Mouse (Mus musculus) G1E (cell line): ENCODE data around the gene Cps1. TPM values are rescaled to one million over a fixed set of nuclear protein-coding genes. Genes with fewer than 3 reads are reported as not detected.

Source experiments
- ATAC-seq: 2 replicates; pipeline ENCODE4 v1.8.0; 2016; ENCODE audit warnings: mild to moderate bottlenecking; ENCODE audit not compliant: insufficient number of reproducible peaks, poor library complexity, low FRiP score, severe bottlenecking; ENCODE audit errors: extremely low read depth
- DNase-seq: peaks from one replicate; pipeline ENCODE4 v3.0.0; 2012; ENCODE audit warnings: low spot score
- H3K27me3 ChIP-seq: 2 replicates; pipeline ENCODE4 v1.6.1; 2012; ENCODE audit warnings: mild to moderate bottlenecking, low read length, inconsistent platforms; ENCODE audit not compliant: insufficient read depth
- H3K36me3 ChIP-seq: replicated peaks from 2 replicates; pipeline ENCODE3; 2012; ENCODE audit warnings: mild to moderate bottlenecking, inconsistent platforms
- H3K4me1 ChIP-seq: 2 replicates; pipeline ENCODE4 v1.6.1; 2012; ENCODE audit warnings: low read depth, low read length, inconsistent platforms, mixed read lengths; ENCODE audit not compliant: insufficient read depth
- H3K4me3 ChIP-seq: 2 replicates; pipeline ENCODE4 v1.5.1; 2012; ENCODE audit warnings: low read depth, mild to moderate bottlenecking, inconsistent platforms, low read length, moderate library complexity, mixed read lengths
- H3K9me3 ChIP-seq: replicated peaks from 2 replicates; pipeline ENCODE4 v1.6.1; 2012; ENCODE audit warnings: inconsistent platforms
- CTCF ChIP-seq: IDR thresholded peaks from 2 replicates; pipeline ENCODE4 v1.5.1; 2012; ENCODE audit warnings: low read depth, low read length, inconsistent platforms, mixed read lengths
- GATA1 ChIP-seq: IDR thresholded peaks from 2 replicates; pipeline ENCODE4 v1.6.1; 2012; ENCODE audit warnings: borderline replicate concordance, low read length, inconsistent platforms, mixed read lengths
- GATA2 ChIP-seq: IDR thresholded peaks from 2 replicates; pipeline ENCODE4 v1.6.1; 2012; ENCODE audit warnings: low read depth, low read length, inconsistent platforms, borderline replicate concordance
- POLR2AphosphoS5 ChIP-seq: IDR thresholded peaks from 2 replicates; pipeline ENCODE4 v1.6.1; 2012; ENCODE audit warnings: low read depth, low read length, inconsistent platforms; ENCODE audit not compliant: insufficient replicate concordance
- TAL1 ChIP-seq: conservative IDR thresholded peaks from 2 replicates; pipeline ENCODE4 v1.6.1; 2012; ENCODE audit warnings: low read depth, low read length, inconsistent platforms, mixed read lengths
- polyA plus RNA-seq: library from polyadenylated mRNA; stranded (reverse); fragments of >175 nt; gene quantifications from 2 replicates; pipeline ENCODE4 v1.2.3, GENCODE M21; 2012
- total RNA-seq, 2 experiments: library from RNA; stranded (forward) in 1 of 2; stranded (reverse) in 1 of 2; fragments of 200-1000 nt in 1 of 2; fragments of >200 nt in 1 of 2; fragmentation: Nextera tagmentation in 1 of 2; gene quantifications; 2 replicates each; pipeline ENCODE4 v1.2.3; 2014 to 2017

The Cps1 gene
- total and polyA plus RNA-seq, 3 experiments, result not detected

GRCm38 (mm10) chr1:67238941-67239340 lies 116.1 kb downstream of the Cps1 start:
- no peaks in the 10 kb centered on the region for H3K36me3 ChIP-seq

GRCm38 (mm10) chr1:67265222-67265621 lies 142.4 kb downstream of the Cps1 start:
- H3K36me3 ChIP-seq, result no peaks in the 10 kb centered on the region
- TF ChIP-seq TAL1 (no peak), POLR2AphosphoS5 (no peak), CTCF (no peak)
- ATAC-seq, result no peak
- DNase-seq, result no peak
- H3K27me3 ChIP-seq, result no peaks in the 10 kb centered on the region
- H3K4me3 ChIP-seq, result no peak overlapping the region
- no peaks in the 10 kb centered on the region for H3K9me3 ChIP-seq
- H3K4me1 ChIP-seq, result no peaks in the 10 kb centered on the region

More at GRCm38 (mm10) chr1:67238941-67239340, 116.1 kb downstream of the Cps1 start:
- DNase-seq, result no peak
- Histone ChIP-seq H3K9me3 (0 out of 2 replicates have a peak, but pooled peaks cover 1% of the 10 kb centered on the region), H3K4me3 (no peak overlapping the region), H3K4me1 (no peaks in the 10 kb centered on the region), H3K27me3 (no peaks in the 10 kb centered on the region)
- TF ChIP-seq GATA1 (no peak), GATA2 (no peak), POLR2AphosphoS5 (no peak), TAL1 (no peak), CTCF (no peak)
- no peak for ATAC-seq

GRCm38 (mm10) chr1:67267972-67268371 lies 145.1 kb downstream of the Cps1 start:
- Histone ChIP-seq H3K9me3 (no peaks in the 10 kb centered on the region), H3K4me1 (no peaks in the 10 kb centered on the region), H3K36me3 (no peaks in the 10 kb centered on the region), H3K27me3 (no peaks in the 10 kb centered on the region), H3K4me3 (no peak overlapping the region)
- no peak for ATAC-seq
- no peak for DNase-seq
- TF ChIP-seq GATA1 (no peak), GATA2 (no peak), CTCF (no peak), TAL1 (no peak), POLR2AphosphoS5 (no peak)

- H3K4me1 ChIP-seq, result no peaks in the 10 kb centered on the region
- H3K36me3 ChIP-seq, result no peaks in the 10 kb centered on the region
- H3K4me3 ChIP-seq, result no peak overlapping the region
- H3K9me3 ChIP-seq, result no peaks in the 10 kb centered on the region
- ATAC-seq (no peak), DNase-seq (no peak)
- H3K27me3 ChIP-seq, result no peaks in the 10 kb centered on the region
- no peak for TF ChIP-seq CTCF
- no peak for TF ChIP-seq TAL1
- no peak for TF ChIP-seq GATA1
- no peak for TF ChIP-seq GATA2
- no peak for TF ChIP-seq POLR2AphosphoS5
Measured at GRCm38 (mm10) chr1:67268450-67268849, 145.6 kb downstream of the Cps1 start.

GRCm38 (mm10) chr1:67276270-67276669 lies 153.4 kb downstream of the Cps1 start:
- TF ChIP-seq GATA2 (no peak), GATA1 (no peak)
- Histone ChIP-seq H3K4me1 (no peaks in the 10 kb centered on the region), H3K36me3 (no peaks in the 10 kb centered on the region), H3K9me3 (no peaks in the 10 kb centered on the region), H3K27me3 (no peaks in the 10 kb centered on the region), H3K4me3 (no peak overlapping the region)
- no peak for DNase-seq
- ATAC-seq, result no peak

Other genes starting within 250 kb of the Cps1 start
- gene Myl1, start 177.6 kb upstream of the Cps1 start, total RNA-seq (2014; fragmentation: Nextera tagmentation), result not detected in 2 replicates
- gene Myl1, start 177.6 kb upstream of the Cps1 start, total RNA-seq (2017), result 0.29 and 0.82 TPM in 2 replicates
- gene Myl1, start 177.6 kb upstream of the Cps1 start, polyA plus RNA-seq, result not detected in 2 replicates
- gene Lancl1, start 84.2 kb upstream of the Cps1 start, total RNA-seq (2014; fragmentation: Nextera tagmentation), result 59.6 and 64.8 TPM in 2 replicates
- 41.1 and 42.5 TPM in 2 replicates for gene Lancl1, start 84.2 kb upstream of the Cps1 start, total RNA-seq (2017)
- gene Lancl1, start 84.2 kb upstream of the Cps1 start, polyA plus RNA-seq, result 15.4 and 22.6 TPM in 2 replicates